Comparison of ENCODE assay signal across 8 mouse cellular contexts in the genomic region with DNA sequence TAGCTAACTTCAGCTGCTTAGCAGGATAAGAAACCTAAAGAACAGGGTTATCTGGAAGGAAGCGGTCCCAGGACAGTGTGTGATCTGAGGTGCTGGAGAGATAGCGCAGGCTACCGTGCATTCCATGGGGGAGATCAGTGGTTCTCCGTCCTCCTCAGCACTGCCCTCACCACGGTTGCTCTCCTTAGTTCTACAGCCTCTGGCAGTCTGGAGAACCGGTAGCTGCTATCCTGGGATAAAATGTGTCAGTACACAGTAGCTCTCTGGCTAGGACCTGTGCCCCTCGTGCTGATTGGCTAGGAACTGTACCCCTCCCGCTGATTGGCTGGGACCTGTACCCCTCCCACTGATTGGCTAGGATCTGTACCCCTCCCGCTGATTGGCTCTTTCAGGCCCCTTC. TPM values are rescaled to one million over a fixed set of nuclear protein-coding genes. Genes with fewer than 3 reads are reported as not detected.
DNase-seq lines count a peak whose midpoint lies in the region; ATAC-seq and TF ChIP-seq lines count a peak whose summit lies in the region.

No protein-coding gene starts in this region.

- H3K9me3 ChIP-seq in forebrain, embryonic 13.5 days (replicated peaks) = no peaks in the 10 kb centered on the region
- H3K9me3 ChIP-seq in liver, embryonic 14.5 days (ENCODE audit: control insufficient read depth, low read length) = no peaks in the 10 kb centered on the region

- H3K4me1 ChIP-seq in forebrain, embryonic 13.5 days = peaks cover 10% of the 10 kb centered on the region; the same call in 1 of the 2 replicates
- peaks cover 24 to 32% of the 10 kb centered on the region in 2 experiments for H3K4me1 ChIP-seq in liver, embryonic 14.5 days (replicated peaks; ENCODE audit: control insufficient read depth in 2 of 2, insufficient read depth in 2 of 2, low read length in 1 of 2)

- peak overlapping the region; percentile 19 for H3K4me3 ChIP-seq in forebrain, embryonic 13.5 days
- H3K4me3 ChIP-seq in liver, embryonic 14.5 days (ENCODE audit: insufficient read depth in 1 of 2, low read depth in 2 of 2, low read length in 2 of 2) = peak overlapping the region; percentile 35 to 60

- 0 out of 2 replicates have a peak overlapping the region, but pooled peaks have one; percentile 23 for H3K9ac ChIP-seq in forebrain, embryonic 13.5 days
- peak overlapping the region; percentile 51 for H3K9ac ChIP-seq in liver, embryonic 14.5 days (replicated peaks)

- H3K36me3 ChIP-seq in forebrain, embryonic 13.5 days (ENCODE audit: poor library complexity, severe bottlenecking) = no peaks in the 10 kb centered on the region
- no peaks in the 10 kb centered on the region for H3K36me3 ChIP-seq in liver, embryonic 14.5 days (replicated peaks; ENCODE audit: control insufficient read depth, insufficient read depth, low read depth)

- peak; percentile 19 for DNase-seq in kidney, postnatal 10 days
- no peak for DNase-seq in kidney, postnatal 25 days
- peak; percentile 71 for DNase-seq in c-Kit-positive CD71-positive TER-119-negative erythroid progenitor cells, embryonic 14.5 days (ENCODE audit: low read depth)
- DNase-seq in liver, embryonic 14.5 days (ENCODE audit: low read depth in 3 of 3, low spot score in 3 of 3) = peak; percentile 54 to 71 (median 62)
- no peak for DNase-seq in gastrocnemius, postnatal 25 days
- DNase-seq in frontal cortex, postnatal 10 days (ENCODE audit: low spot score in 2 of 2) = no peak
- DNase-seq in gastrocnemius, adult 8-10 months (ENCODE audit: low spot score in 2 of 2) = no peak

- peak; percentile 93 for ATAC-seq in forebrain, embryonic 13.5 days
- ATAC-seq in liver, embryonic 14.5 days (ENCODE audit: insufficient read depth) = peak; percentile 93

- peak; percentile 90 for TF ChIP-seq EP300 in liver, embryonic 14.5 days (IDR thresholded peaks at IDR 0.05; ENCODE audit: low read depth)

- WGBS in forebrain, embryonic 13.5 days = 15% methylated on average over 9 of the region's 9 CpGs
- WGBS in liver, embryonic 14.5 days (ENCODE audit: insufficient replicate concordance) = 4% methylated on average over 9 of the region's 9 CpGs

- no peaks in the 10 kb centered on the region for H3K27me3 ChIP-seq in forebrain, embryonic 13.5 days
- no peaks in the 10 kb centered on the region for H3K27me3 ChIP-seq in liver, embryonic 14.5 days (ENCODE audit: control insufficient read depth, insufficient read depth, low read length)

- H3K27ac ChIP-seq in forebrain, embryonic 13.5 days = no peak overlapping the region
- H3K27ac ChIP-seq in liver, embryonic 14.5 days = peak overlapping the region; percentile 25

- no peak for TF ChIP-seq CTCF in liver, embryonic 14.5 days (IDR thresholded peaks at IDR 0.05; ENCODE audit: low read depth)

- H3K4me2 ChIP-seq in forebrain, embryonic 13.5 days = peak overlapping the region; percentile 51
- peak overlapping the region; percentile 51 for H3K4me2 ChIP-seq in liver, embryonic 14.5 days (ENCODE audit: low read depth)

RNA-seq across cellular contexts. Expression of a gene that starts 58.1 kb away (rescaled TPM):
- 0.14 TPM in 1 of 2 replicates, not detected in the other for polyA plus RNA-seq in forebrain, embryonic 13.5 days (2015; fragmentation: Nextera tagmentation; extraction: Ambion mirVana)
- polyA plus RNA-seq in liver, embryonic 14.5 days (2012; rRNA removed) = not detected in 2 replicates
- polyA plus RNA-seq in liver, embryonic 14.5 days (2014; fragmentation: Nextera tagmentation; extraction: Ambion mirVana) = not detected in 2 replicates
- not detected for total RNA-seq in gastrocnemius, postnatal 25 days (2021)
- not detected for total RNA-seq in gastrocnemius, adult 8-10 months (2022)

Comparison
In these comparisons a context has a peak if more than half of its experiments do, and no peak if none do; other contexts are left out.
1. DNase-seq: peak in kidney, postnatal 10 days (single experiment), c-Kit-positive CD71-positive TER-119-negative erythroid progenitor cells, embryonic 14.5 days (single experiment) and liver, embryonic 14.5 days (3 of 3); none in kidney, postnatal 25 days (0 of 2), gastrocnemius, postnatal 25 days (single experiment), frontal cortex, postnatal 10 days (0 of 2) and gastrocnemius, adult 8-10 months (0 of 2).